Mouse (Mus musculus): ENCODE data around the gene Suz12. TPM values are rescaled to one million over a fixed set of nuclear protein-coding genes. Genes with fewer than 3 reads are reported as not detected.
A peak's percentile ranks its signal among the peaks of the same experiment; 100 is the strongest.

Suz12 gene
- polyA plus RNA-seq, 1 experiment from 2014 or later = 27.5 TPM

DNA sequence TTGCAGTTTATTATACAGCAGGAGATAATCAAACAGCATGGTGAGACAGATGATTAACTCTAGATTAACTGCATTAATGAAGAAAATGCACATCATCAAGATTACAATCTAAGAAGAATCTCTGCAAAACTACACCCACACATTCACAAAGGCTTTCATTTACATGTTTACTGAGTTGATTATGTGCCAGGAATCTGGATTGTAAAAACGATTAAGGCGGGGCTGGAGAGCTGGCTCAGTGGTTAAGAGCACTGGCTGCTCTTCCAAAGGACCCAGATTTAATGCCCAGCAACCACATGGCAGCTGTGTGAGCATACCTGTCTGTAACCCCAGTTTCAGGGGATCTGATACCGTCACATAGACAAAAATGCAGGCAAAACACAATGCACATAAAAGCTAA, 76.9 kb downstream of the Suz12 start:
- Histone ChIP-seq H3K9ac (replicated peaks; ENCODE audit: low read length) (no peak overlapping the region), H3K4me1 (ENCODE audit: control insufficient read depth, insufficient read depth, low read length) (no peaks in the 10 kb centered on the region), H3K27me3 (ENCODE audit: control insufficient read depth, insufficient read depth, low read length) (no peaks in the 10 kb centered on the region), H3K4me3 (ENCODE audit: low read depth, low read length) (no peak overlapping the region), H3K4me2 (ENCODE audit: low read depth, low read length) (no peak overlapping the region), H3K9me3 (replicated peaks; ENCODE audit: control insufficient read depth, low read length) (no peaks in the 10 kb centered on the region), H3K36me3 (replicated peaks; ENCODE audit: control insufficient read depth, insufficient read depth, low read depth, low read length) (no peaks in the 10 kb centered on the region), H3K27ac (replicated peaks; ENCODE audit: low read depth, low read length) (no peak overlapping the region)
- ATAC-seq (replicated peaks; ENCODE audit: insufficient number of reproducible peaks, low FRiP score, low TSS enrichment, low read depth) = no peak
- 95% methylated on average over 3 of the region's 3 CpGs for WGBS
- DNase-seq (ENCODE audit: low spot score) = no peak

DNA sequence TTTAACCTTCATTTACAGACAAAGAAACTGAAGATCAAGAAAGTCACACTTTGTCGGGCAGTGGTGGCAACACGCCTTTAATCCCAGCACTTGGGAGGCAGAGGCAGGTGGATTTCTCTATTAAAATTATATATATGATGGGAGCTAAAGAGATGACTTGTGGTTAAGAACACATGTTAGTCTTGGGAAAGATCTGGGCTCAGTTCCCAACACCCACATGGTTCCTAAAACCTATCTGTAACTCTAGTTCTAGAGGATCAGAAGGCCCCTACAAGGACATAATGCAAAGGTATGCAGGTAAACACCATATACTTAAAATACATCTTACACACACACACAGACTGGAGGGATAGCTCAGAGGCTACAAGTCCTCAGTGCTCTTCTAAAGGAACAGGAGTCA, 78.1 kb downstream of the Suz12 start:
- no peak overlapping the region for H3K4me3 ChIP-seq (ENCODE audit: low read depth, low read length)
- ATAC-seq (replicated peaks; ENCODE audit: insufficient number of reproducible peaks, low FRiP score, low TSS enrichment, low read depth) (no peak), DNase-seq (ENCODE audit: low spot score) (no peak)
- no peak overlapping the region for H3K9ac ChIP-seq (replicated peaks; ENCODE audit: low read length)
- H3K9me3 ChIP-seq (replicated peaks; ENCODE audit: control insufficient read depth, low read length) = no peaks in the 10 kb centered on the region
- H3K4me1 ChIP-seq (ENCODE audit: control insufficient read depth, insufficient read depth, low read length) = no peaks in the 10 kb centered on the region
- H3K27me3 ChIP-seq (ENCODE audit: control insufficient read depth, insufficient read depth, low read length) = no peaks in the 10 kb centered on the region
- 97% methylated on average over 2 of the region's 2 CpGs for WGBS
- no peaks in the 10 kb centered on the region for H3K36me3 ChIP-seq (replicated peaks; ENCODE audit: control insufficient read depth, insufficient read depth, low read depth, low read length)
- no peak overlapping the region for H3K4me2 ChIP-seq (ENCODE audit: low read depth, low read length)
- no peak overlapping the region for H3K27ac ChIP-seq (replicated peaks; ENCODE audit: low read depth, low read length)

DNA sequence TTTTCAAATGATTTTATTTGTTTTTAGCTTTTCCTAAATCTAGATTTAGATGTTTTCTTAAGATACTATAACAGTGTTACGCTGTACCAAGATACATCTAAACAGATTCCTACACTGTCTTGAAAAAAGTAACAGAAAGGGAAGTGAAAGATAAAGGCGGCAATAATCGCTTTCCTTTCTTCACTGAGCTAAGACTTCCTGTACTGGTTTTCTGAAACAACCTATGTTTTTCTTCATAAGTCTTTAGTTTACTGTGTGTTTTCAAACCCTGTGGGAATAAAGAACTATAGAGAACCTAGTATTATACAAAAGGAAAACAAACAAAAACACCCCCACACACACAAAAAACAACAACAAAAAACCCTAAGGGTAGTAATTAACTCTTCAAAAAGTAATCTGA, 79.5 kb downstream of the Suz12 start:
- H3K9me3 ChIP-seq (replicated peaks; ENCODE audit: control insufficient read depth, low read length) = no peaks in the 10 kb centered on the region
- no peak overlapping the region for H3K27ac ChIP-seq (replicated peaks; ENCODE audit: low read depth, low read length)
- H3K27me3 ChIP-seq (ENCODE audit: control insufficient read depth, insufficient read depth, low read length) = no peaks in the 10 kb centered on the region
- H3K36me3 ChIP-seq (replicated peaks; ENCODE audit: control insufficient read depth, insufficient read depth, low read depth, low read length) = no peaks in the 10 kb centered on the region
- H3K4me1 ChIP-seq (ENCODE audit: control insufficient read depth, insufficient read depth, low read length) = no peaks in the 10 kb centered on the region
- WGBS = 92% methylated on average over 3 of the region's 3 CpGs
- no peak for ATAC-seq (replicated peaks; ENCODE audit: insufficient number of reproducible peaks, low FRiP score, low TSS enrichment, low read depth)
- H3K4me2 ChIP-seq (ENCODE audit: low read depth, low read length) = no peak overlapping the region
- DNase-seq (ENCODE audit: low spot score) = no peak
- no peak overlapping the region for H3K4me3 ChIP-seq (ENCODE audit: low read depth, low read length)
- no peak overlapping the region for H3K9ac ChIP-seq (replicated peaks; ENCODE audit: low read length)

DNA sequence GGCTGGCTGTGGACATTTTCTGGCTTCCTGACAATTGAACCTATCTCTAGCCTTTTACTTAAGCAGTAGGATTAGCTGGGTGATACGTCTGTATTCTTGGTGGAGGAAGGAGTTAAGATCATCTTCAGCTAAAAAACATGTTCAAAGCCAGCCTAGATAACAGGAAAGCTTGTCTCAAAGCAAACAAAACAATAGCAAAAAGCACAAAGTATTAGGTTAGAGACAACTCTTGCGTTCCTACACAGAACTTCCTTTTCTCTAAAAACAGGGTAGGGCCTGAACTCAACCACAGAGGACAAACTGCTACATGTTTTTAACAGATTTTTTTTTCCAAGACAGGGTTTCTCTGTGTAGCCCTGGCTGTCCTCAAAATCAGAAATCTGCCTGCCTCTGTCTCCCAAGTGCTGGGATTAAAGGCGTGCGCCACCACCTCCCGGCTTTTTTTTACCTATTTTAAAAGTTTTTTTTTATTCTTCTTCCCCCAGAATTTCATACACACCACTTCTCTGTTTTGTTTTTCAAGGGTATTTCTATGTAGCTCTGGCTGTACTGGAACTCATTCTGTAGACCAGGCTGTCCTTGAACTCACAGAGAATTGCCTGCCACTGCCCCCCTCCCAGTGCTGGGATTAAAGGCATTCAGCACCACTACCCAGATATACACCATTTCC, 82.8 kb downstream of the Suz12 start:
- DNase-seq (ENCODE audit: low spot score) (no peak), ATAC-seq (replicated peaks; ENCODE audit: insufficient number of reproducible peaks, low FRiP score, low TSS enrichment, low read depth) (no peak)
- no peaks in the 10 kb centered on the region for H3K9me3 ChIP-seq (replicated peaks; ENCODE audit: control insufficient read depth, low read length)
- 94% methylated on average over 5 of the region's 5 CpGs for WGBS
- no peak overlapping the region for H3K4me2 ChIP-seq (ENCODE audit: low read depth, low read length)
- no peak overlapping the region for H3K27ac ChIP-seq (replicated peaks; ENCODE audit: low read depth, low read length)
- H3K36me3 ChIP-seq (replicated peaks; ENCODE audit: control insufficient read depth, insufficient read depth, low read depth, low read length) = no peaks in the 10 kb centered on the region
- H3K4me1 ChIP-seq (ENCODE audit: control insufficient read depth, insufficient read depth, low read length) = no peaks in the 10 kb centered on the region
- H3K4me3 ChIP-seq (ENCODE audit: low read depth, low read length) = no peak overlapping the region
- H3K9ac ChIP-seq (replicated peaks; ENCODE audit: low read length) = no peak overlapping the region
- H3K27me3 ChIP-seq (ENCODE audit: control insufficient read depth, insufficient read depth, low read length) = no peaks in the 10 kb centered on the region

DNA sequence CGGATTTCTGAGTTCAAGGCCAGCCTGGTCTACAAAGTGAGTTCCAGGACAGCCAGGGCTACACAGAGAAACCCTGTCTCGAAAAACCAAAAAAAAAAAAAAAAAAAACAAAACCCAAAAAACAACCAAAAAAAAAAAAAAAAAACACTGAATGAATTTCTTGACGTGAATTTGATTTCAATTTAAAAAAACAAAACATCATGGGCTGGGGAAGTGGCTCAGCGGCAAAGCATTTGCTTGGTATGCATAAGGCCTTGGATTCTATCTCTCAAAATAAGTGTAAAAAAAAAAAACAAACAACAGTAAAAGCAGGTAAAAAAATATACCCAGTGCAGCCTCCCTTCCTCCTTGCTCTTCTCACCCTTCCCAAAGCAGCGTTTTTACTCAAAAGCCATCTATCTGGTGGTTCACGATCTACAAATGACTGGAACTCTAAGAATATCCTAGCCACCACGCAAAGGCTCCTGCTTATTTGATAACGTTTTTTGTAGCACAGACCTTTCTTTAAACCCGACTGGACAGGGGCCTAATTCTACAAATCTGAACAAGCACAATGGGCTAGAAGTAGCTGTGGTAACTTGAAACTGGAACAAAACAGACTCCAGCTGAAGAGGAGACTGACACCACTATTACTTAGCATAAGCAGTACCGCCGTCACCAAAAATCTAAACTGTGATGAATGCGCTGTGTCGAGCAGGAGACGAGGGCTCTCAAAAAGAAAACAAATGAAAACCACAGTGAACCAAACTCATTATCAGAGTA, 85.1 kb downstream of the Suz12 start:
- Histone ChIP-seq H3K4me1 (ENCODE audit: control insufficient read depth, insufficient read depth, low read length) (no peaks in the 10 kb centered on the region), H3K9ac (replicated peaks; ENCODE audit: low read length) (no peak overlapping the region), H3K27me3 (ENCODE audit: control insufficient read depth, insufficient read depth, low read length) (no peaks in the 10 kb centered on the region), H3K9me3 (replicated peaks; ENCODE audit: control insufficient read depth, low read length) (no peaks in the 10 kb centered on the region), H3K4me3 (ENCODE audit: low read depth, low read length) (no peak overlapping the region), H3K4me2 (ENCODE audit: low read depth, low read length) (no peak overlapping the region), H3K36me3 (replicated peaks; ENCODE audit: control insufficient read depth, insufficient read depth, low read depth, low read length) (no peaks in the 10 kb centered on the region), H3K27ac (replicated peaks; ENCODE audit: low read depth, low read length) (no peak overlapping the region)
- ATAC-seq (replicated peaks; ENCODE audit: insufficient number of reproducible peaks, low FRiP score, low TSS enrichment, low read depth) (no peak), DNase-seq (ENCODE audit: low spot score) (no peak)
- WGBS = 67% methylated on average over 14 of the region's 14 CpGs

DNA sequence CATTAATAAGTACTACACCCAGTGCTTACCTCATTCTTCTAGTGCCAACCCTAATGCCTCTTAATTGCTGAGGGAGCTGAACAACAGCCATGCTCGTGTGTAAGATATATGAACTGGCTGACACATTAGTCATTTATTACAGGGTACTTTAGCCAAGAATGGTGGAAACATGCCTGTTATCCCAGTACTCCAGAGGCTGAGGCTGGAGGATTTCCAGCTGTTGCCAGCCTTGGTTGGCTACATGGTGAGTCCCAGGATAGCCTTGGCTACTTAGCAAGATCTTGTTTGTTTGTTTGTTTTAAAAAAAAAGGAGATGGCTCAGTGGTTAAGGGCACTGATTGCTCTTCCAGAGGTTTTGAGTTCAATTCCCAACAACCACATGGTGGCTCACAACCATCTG, 85.9 kb downstream of the Suz12 start:
- no peaks in the 10 kb centered on the region for H3K36me3 ChIP-seq (replicated peaks; ENCODE audit: control insufficient read depth, insufficient read depth, low read depth, low read length)
- DNase-seq (ENCODE audit: low spot score) (no peak), ATAC-seq (replicated peaks; ENCODE audit: insufficient number of reproducible peaks, low FRiP score, low TSS enrichment, low read depth) (no peak)
- no peaks in the 10 kb centered on the region for H3K9me3 ChIP-seq (replicated peaks; ENCODE audit: control insufficient read depth, low read length)
- H3K27me3 ChIP-seq (ENCODE audit: control insufficient read depth, insufficient read depth, low read length) = no peaks in the 10 kb centered on the region
- H3K9ac ChIP-seq (replicated peaks; ENCODE audit: low read length) = no peak overlapping the region
- H3K27ac ChIP-seq (replicated peaks; ENCODE audit: low read depth, low read length) = no peak overlapping the region
- no peak overlapping the region for H3K4me3 ChIP-seq (ENCODE audit: low read depth, low read length)
- H3K4me1 ChIP-seq (ENCODE audit: control insufficient read depth, insufficient read depth, low read length) = no peaks in the 10 kb centered on the region
- 59% methylated on average over 1 of the region's 1 CpGs for WGBS
- H3K4me2 ChIP-seq (ENCODE audit: low read depth, low read length) = no peak overlapping the region

DNA sequence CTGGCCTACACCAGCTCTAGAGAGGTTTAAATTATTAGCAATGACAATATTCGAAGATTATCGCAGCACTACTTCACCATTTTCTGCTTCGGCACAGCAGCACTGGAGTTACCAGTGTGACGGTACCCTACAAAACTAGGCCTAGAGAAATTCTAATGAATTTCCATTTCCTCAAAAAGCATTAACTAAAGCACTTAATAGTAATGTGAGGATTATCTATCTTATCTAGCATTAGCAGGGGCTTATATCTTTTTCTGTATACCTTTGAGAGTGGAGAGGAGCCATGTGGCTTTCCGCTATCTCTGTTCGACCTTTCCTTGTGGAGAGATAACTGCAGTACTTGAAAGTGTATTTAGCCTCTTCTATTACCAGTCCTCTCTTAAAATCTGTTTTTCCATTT, 86.8 kb downstream of the Suz12 start:
- no peaks in the 10 kb centered on the region for H3K27me3 ChIP-seq (ENCODE audit: control insufficient read depth, insufficient read depth, low read length)
- H3K4me3 ChIP-seq (ENCODE audit: low read depth, low read length) = peak overlapping the region; percentile 92
- H3K36me3 ChIP-seq (replicated peaks; ENCODE audit: control insufficient read depth, insufficient read depth, low read depth, low read length) = no peaks in the 10 kb centered on the region
- no peak overlapping the region for H3K27ac ChIP-seq (replicated peaks; ENCODE audit: low read depth, low read length)
- no peak for ATAC-seq (replicated peaks; ENCODE audit: insufficient number of reproducible peaks, low FRiP score, low TSS enrichment, low read depth)
- no peaks in the 10 kb centered on the region for H3K4me1 ChIP-seq (ENCODE audit: control insufficient read depth, insufficient read depth, low read length)
- peak overlapping the region; percentile 69 for H3K4me2 ChIP-seq (ENCODE audit: low read depth, low read length)
- no peak for DNase-seq (ENCODE audit: low spot score)
- no peaks in the 10 kb centered on the region for H3K9me3 ChIP-seq (replicated peaks; ENCODE audit: control insufficient read depth, low read length)
- WGBS = 65% methylated on average over 6 of the region's 6 CpGs
- peak overlapping the region; percentile 97; the same call in 1 of the 2 replicates for H3K9ac ChIP-seq (replicated peaks; ENCODE audit: low read length)

DNA sequence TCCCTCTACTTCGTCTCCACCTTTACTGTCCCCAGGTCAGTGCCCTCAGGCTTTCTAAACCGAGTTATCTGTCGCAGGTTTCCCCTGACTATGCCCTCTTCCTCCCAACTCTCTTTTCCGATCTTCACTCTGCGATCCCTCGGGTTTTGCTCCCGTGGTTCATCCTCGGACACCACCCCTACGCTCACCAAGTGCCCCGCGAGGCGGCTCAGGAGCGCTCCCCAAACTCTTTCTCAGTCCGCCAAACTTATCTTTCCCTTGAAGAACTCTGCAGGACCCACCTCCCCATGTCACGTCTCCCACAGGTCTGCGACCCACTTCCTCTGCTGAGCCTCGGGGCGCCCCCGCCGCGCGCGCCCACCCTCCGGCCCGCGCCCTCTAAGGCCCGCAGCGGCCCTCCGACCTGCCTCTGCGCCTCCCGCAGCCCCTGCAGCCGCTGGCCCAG, 87.5 kb downstream of the Suz12 start:
- under 1% methylated on average over 32 of the region's 32 CpGs for WGBS
- no peak for DNase-seq (ENCODE audit: low spot score)
- H3K4me1 ChIP-seq (ENCODE audit: control insufficient read depth, insufficient read depth, low read length) = no peaks in the 10 kb centered on the region
- H3K9ac ChIP-seq (replicated peaks; ENCODE audit: low read length) = peak overlapping the region; percentile 97
- H3K4me3 ChIP-seq (ENCODE audit: low read depth, low read length) = peak overlapping the region; percentile 92
- peak overlapping the region; percentile 95 for H3K27ac ChIP-seq (replicated peaks; ENCODE audit: low read depth, low read length)
- ATAC-seq (replicated peaks; ENCODE audit: insufficient number of reproducible peaks, low FRiP score, low TSS enrichment, low read depth) = no peak; the same call in 1 of the 2 replicates
- no peaks in the 10 kb centered on the region for H3K9me3 ChIP-seq (replicated peaks; ENCODE audit: control insufficient read depth, low read length)
- no peaks in the 10 kb centered on the region for H3K36me3 ChIP-seq (replicated peaks; ENCODE audit: control insufficient read depth, insufficient read depth, low read depth, low read length)
- H3K4me2 ChIP-seq (ENCODE audit: low read depth, low read length) = peak overlapping the region; percentile 69
- H3K27me3 ChIP-seq (ENCODE audit: control insufficient read depth, insufficient read depth, low read length) = no peaks in the 10 kb centered on the region
